Mouse (Mus musculus) spleen, adult 10 weeks (tissue): ENCODE results near the gene Hemgn. TPM values are rescaled to one million over a fixed set of nuclear protein-coding genes. Genes with fewer than 3 reads are reported as not detected.

Experiments used
- polyA plus RNA-seq: library from polyadenylated mRNA; stranded (reverse); fragments of 350-450 nt; fragmentation: Illumina TruSeq; extraction: RNeasy Lipid Tissue Mini Kit (QIAGEN cat#74804); gene quantifications from one replicate; pipeline ENCODE4 v1.2.3, GENCODE M21; 2015; ENCODE audit warnings: low replicate concordance; ENCODE audit not compliant: insufficient read depth

Gene Hemgn
- 34.4 TPM for polyA plus RNA-seq

GRCm38 (mm10) chr4:46413406-46413805, at the start of gene Hemgn:
TSS of gene Hemgn (minus strand) at chr4:46413506.

GRCm38 (mm10) chr4:46450519-46451131, 37.3 kb upstream of the Hemgn start, which contains the start of gene Anp32b:
TSS of gene Anp32b (plus strand) at chr4:46450902.

GRCm38 (mm10) chr4:46389013-46389611, 24.2 kb downstream of the Hemgn start, which contains the start of gene Trmo:
TSS of gene Trmo (minus strand) at chr4:46389437.

Other genes with a start within 250 kb of the Hemgn start
- gene Xpa, start 217.2 kb downstream of the Hemgn start, polyA plus RNA-seq, result 43.4 TPM
- gene Foxe1, start 69.9 kb downstream of the Hemgn start, polyA plus RNA-seq, result not detected
- gene Trmo, start 24.1 kb downstream of the Hemgn start, polyA plus RNA-seq, result 10.9 TPM
- 384 TPM for gene Anp32b, start 37.4 kb upstream of the Hemgn start, polyA plus RNA-seq
- gene Nans, start 75.7 kb upstream of the Hemgn start, polyA plus RNA-seq, result 42.6 TPM
- 56.8 TPM for gene Trim14, start 122.6 kb upstream of the Hemgn start, polyA plus RNA-seq
- gene Coro2a, start 188.7 kb upstream of the Hemgn start, polyA plus RNA-seq, result 36.0 TPM
- 0.36 TPM for gene Tbc1d2, start 236.7 kb upstream of the Hemgn start, polyA plus RNA-seq